Mouse (Mus musculus) spleen, adult 18-20 months (tissue): Measurements from ENCODE around the gene H1foo.

ENCODE experiments used
- DNase-seq, 2 experiments: peaks; one replicate each; pipeline ENCODE4 v3.0.0; 2022; ENCODE audit warnings: mixed read lengths in 2 of 2

The H1foo gene

GRCm38 (mm10) chr6:115927292-115928242 is 17.2 kb upstream of the H1foo start:
- no peak for DNase-seq

- DNase-seq = no peak
Observed at GRCm38 (mm10) chr6:115930018-115930417, 14.7 kb upstream of the H1foo start.

GRCm38 (mm10) chr6:115931639-115932038 is 13.1 kb upstream of the H1foo start, which contains the start of gene Rho:
Rho (plus strand) TSS chr6:115931748.
- no peak for DNase-seq

DNA sequence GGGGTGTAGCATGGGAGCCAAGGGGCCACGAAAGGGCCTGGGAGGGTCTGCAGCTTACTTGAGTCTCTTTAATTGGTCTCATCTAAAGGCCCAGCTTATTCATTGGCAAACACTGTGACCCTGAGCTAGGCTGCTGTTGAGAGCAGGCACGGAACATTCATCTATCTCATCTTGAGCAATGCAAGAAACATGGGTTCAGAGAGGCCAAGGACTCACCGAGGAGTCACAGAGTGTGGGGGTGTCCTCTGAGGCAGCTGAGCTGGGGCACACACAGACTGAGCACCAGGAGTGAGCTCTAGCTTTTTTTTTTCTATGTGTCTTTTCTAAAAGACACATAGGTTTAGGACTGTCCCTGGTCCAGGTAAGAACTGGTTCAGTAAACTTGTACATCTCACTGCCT is 12.3 kb upstream of the H1foo start:
- no peak for DNase-seq

DNA sequence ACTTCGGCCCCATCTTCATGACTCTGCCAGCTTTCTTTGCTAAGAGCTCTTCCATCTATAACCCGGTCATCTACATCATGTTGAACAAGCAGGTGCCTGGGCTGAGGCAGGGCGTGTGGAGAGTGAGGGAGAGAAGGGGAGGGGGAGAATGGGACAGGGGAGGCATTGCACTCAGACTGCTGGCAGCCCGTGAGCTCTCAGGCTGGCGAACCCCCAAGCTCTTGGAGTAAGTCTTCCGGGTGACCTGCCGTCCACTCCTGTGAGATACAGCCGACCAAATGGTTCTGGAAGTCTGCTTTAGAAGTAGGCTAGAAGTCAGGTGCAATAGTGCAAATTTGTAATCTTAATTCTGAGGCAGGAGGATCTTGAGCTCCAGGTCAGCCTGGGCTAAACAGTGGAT is 9.2 kb upstream of the H1foo start:
- DNase-seq = no peak

DNA sequence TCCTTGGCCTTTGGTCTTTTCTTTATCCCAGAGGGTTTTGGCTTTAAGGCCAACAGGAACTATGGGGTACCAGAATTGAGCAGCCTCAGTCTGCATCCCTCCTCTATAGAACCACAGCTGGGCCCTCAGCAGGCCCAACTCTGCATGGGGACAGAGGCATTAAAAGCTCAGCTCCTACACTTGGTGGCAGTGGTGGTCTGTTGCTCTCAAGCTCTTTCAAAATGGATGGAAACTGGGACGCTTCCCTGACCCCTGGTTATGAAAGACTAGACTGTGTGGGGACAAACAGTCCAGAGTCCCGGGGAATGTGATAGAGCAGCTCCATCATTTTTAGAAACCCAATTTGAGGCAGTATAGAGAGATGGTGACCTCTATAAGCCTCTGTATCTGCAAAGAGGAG is 6.7 kb upstream of the H1foo start:
- no peak for DNase-seq

- no peak for DNase-seq
Observed at GRCm38 (mm10) chr6:115938798-115939197, 5.9 kb upstream of the H1foo start.

DNA sequence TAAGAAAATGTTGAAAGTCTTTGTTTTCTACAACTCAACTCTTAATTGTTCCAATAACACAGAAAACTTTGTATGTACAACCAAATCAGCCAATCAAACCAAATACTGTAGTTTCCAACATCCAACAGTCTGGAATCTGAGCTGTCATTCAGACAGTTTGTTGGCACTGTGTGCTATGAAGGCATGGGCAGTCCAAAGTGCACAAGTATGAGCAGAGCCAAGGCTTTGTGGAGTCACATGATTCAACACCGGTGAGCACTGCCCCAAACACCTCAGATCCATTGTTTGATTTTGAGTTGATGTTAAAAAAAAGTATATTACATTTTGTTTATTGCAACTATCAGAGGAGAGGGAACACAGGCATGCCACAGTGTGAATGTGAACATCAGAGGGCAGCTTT is 4.1 kb upstream of the H1foo start:
- no peak for DNase-seq

DNA sequence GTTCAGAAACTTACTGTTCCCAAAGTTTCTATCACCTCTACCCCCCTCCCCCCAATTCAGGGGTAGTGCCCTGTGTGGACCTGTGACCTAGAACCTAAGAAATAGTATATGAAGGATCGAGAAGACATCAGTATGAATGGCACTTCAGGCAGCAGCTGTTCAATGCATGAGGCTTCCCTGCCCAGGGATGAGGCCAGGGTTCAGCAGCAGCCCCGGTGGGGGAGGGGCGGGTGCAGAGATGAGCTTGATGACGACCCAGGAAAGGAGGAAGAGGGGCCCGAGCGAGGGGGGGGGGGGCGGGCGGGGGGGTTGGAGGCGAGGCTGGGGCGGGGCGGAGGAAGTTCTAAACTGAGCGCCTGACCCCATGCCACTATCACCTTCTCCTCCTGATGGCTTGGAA is 3.6 kb upstream of the H1foo start:
- DNase-seq = no peak

GRCm38 (mm10) chr6:115943498-115944427 is 975 bp upstream of the H1foo start:
- no peak for DNase-seq

DNA sequence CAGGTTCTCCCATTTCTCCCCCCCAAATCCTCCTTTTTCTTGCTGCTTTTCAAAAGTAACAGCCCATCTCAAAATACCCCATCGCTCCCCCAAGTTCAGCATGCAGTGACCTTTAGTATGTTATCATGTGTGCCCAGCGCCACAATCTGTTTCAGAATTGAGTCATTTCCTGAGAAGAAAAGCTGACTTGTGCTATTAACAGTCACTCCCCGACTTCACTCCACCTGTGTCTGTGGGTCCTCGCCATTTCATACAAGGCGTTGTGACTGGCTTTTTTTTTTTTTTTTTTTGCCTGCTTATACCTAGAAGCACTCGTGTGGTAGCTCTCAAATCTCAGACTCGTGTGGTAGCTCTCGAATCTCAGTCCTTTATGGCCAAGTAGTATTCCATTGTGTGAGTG is 895 bp downstream of the H1foo start:
- no peak for DNase-seq

- DNase-seq = no peak
Observed at GRCm38 (mm10) chr6:115946389-115946788, 1.7 kb downstream of the H1foo start.

GRCm38 (mm10) chr6:115954506-115955074 is 9.9 kb downstream of the H1foo start:
- no peak for DNase-seq

DNA sequence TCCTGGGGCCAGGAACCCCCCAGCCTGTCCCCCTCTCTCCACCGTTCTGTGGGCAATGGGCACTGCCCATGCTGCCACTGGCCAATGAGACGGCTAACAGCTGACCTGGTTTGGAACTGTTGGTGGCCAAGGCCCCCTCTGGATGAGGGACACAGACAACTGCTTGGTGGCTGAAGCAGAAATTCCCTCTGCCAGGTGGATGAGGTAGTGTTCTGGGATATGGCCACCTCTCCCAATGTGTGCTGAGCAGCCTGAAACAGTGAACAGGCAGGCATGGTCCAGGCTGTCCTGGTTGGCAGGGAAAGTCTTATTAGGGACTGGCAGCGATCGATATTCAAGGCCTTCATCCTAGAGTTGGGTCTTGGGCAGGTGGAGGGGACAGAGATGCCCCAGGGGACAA is 10.4 kb downstream of the H1foo start:
- DNase-seq = no peak

DNA sequence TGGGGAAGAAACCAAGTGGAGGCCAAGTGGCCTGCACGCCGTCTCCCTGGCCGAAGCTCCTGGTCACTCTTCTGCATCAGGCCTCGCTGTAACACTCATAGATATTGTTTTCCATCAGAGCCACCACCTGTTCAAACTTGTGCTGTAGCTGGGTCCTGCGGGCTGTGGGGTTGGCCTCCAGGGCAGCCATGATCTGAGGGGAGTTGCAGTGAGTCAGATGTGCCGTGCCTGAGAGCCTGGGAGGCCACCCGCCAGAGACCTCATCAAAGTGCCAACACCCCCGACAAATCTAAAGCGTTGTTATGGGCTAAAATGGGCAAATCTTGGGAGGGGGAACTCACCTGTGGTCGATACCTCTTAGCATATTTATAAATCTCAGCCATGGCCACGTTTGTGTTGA is 10.9 kb downstream of the H1foo start:
- DNase-seq = no peak

DNA sequence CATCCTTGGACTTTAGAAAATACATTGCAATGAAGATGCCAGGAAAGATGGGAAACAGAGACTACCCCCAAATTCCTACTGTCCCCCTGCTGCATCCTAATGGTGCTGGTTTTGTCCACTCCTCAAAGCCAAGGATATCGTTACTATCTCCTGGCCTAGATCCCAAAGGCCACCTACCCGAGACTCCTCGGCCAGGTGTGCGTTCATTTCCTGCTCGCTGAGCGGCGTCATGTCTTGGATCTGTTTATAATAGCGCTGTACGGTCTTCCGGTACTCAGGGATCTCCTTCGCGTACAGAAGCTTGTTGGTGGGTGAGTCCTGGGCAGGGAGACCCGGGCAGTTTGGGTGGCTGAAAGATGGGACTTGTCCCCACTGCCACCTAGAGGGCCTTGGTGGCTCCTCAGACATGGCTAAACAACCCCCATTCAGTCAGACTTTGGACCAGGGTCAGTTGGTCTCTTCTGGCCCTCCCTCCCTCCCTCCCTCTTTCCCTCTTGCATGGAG is 11.7 kb downstream of the H1foo start:
- no peak for DNase-seq

- no peak for DNase-seq
Observed at GRCm38 (mm10) chr6:115956922-115957601, 12.3 kb downstream of the H1foo start.

GRCm38 (mm10) chr6:115957681-115958080 is 12.9 kb downstream of the H1foo start:
- no peak for DNase-seq

DNA sequence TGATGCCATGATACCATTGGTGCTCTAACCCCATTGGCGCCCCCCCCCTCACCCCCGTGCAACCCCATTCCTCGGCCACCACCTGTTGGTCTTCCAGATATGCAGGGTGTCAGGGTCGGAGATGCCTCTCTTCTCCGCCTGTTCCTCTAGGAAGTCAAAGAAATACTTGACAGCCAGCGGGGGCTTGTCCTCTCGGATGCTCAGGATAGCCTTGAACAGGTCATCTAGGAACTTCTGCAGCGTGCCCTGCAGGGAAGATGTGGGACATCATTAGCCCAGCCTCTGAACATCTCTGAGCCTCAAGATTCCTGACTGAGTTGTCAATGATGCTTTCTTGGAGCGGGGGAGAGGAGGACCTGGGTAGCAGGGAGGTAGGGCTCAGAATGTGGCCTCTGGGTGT is 13.7 kb downstream of the H1foo start:
- no peak for DNase-seq

- no peak for DNase-seq
Observed at GRCm38 (mm10) chr6:115959151-115959691, 14.5 kb downstream of the H1foo start.

DNA sequence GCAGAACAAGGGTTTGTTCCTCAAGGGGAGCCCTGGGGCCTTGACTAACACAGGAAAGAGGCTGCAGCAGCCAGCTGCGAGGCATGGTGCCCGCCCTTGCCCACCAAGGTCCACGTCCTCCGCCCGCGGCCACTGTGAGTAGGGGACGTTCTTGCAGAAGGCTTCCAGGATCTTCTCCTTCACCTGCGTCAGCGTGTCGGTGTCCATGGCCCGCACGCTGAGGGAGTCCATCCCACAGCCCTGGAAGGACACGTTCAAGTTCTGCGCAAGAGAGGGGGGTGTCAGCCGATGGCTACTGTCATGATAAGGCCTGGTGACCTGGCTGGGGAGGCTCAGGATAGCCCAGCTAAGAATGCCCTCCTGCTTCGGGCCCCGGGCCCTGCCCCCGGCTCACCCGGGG is 15.6 kb downstream of the H1foo start:
- no peak for DNase-seq

- no peak for DNase-seq
Observed at GRCm38 (mm10) chr6:115961743-115962142, 17.0 kb downstream of the H1foo start.
